Mouse (Mus musculus): ENCODE data around the gene Gm20388. TPM values are rescaled to one million over a fixed set of nuclear protein-coding genes. Genes with fewer than 3 reads are reported as not detected.
"Not testable (repeated sequence)": the region's sequence is repeated elsewhere in the genome, so short reads cannot be mapped to it uniquely, and the experiment has no call there.

Gene Gm20388
- polyA plus RNA-seq, 1 experiment from 2014 or later = not detected

- no peak for TF ChIP-seq CTCF (IDR thresholded peaks at IDR 0.05; ENCODE audit: low read depth)
- TF ChIP-seq EP300 (optimal IDR thresholded peaks at IDR 0.05) = no peak
- no peak for DNase-seq (ENCODE audit: low spot score)
- H3K9ac ChIP-seq (ENCODE audit: low read length) = no peak overlapping the region
- H3K9me3 ChIP-seq (ENCODE audit: control insufficient read depth, low read length) = no peaks in the 10 kb centered on the region
- H3K4me3 ChIP-seq (ENCODE audit: low read depth, low read length) = no peak overlapping the region
- no peak overlapping the region for H3K4me2 ChIP-seq (replicated peaks; ENCODE audit: low read depth)
- no peak for ATAC-seq (ENCODE audit: low FRiP score, low TSS enrichment)
- no peaks in the 10 kb centered on the region for H3K4me1 ChIP-seq (replicated peaks; ENCODE audit: control insufficient read depth, insufficient read depth)
- H3K27me3 ChIP-seq (ENCODE audit: control insufficient read depth, insufficient read depth, low read length) = no peaks in the 10 kb centered on the region
- no peaks in the 10 kb centered on the region for H3K36me3 ChIP-seq (ENCODE audit: control insufficient read depth, insufficient read depth, low read length)
- 86% methylated on average over 8 of the region's 8 CpGs for WGBS
- H3K27ac ChIP-seq (replicated peaks) = no peak overlapping the region
These were observed 3117.1 kb downstream of the Gm20388 start for GRCm38 (mm10) chr8:123027786-123028185.

- not testable (repeated sequence) for ATAC-seq (ENCODE audit: low FRiP score, low TSS enrichment); DNase-seq (ENCODE audit: low spot score); H3K4me2 ChIP-seq (replicated peaks; ENCODE audit: low read depth); H3K27ac ChIP-seq (replicated peaks); H3K9ac ChIP-seq (ENCODE audit: low read length); H3K4me1 ChIP-seq (replicated peaks; ENCODE audit: control insufficient read depth, insufficient read depth); H3K4me3 ChIP-seq (ENCODE audit: low read depth, low read length); H3K27me3 ChIP-seq (ENCODE audit: control insufficient read depth, insufficient read depth, low read length); H3K9me3 ChIP-seq (ENCODE audit: control insufficient read depth, low read length); H3K36me3 ChIP-seq (ENCODE audit: control insufficient read depth, insufficient read depth, low read length)
- 68% methylated on average over 4 of the region's 5 CpGs for WGBS
These were observed 3119.4 kb downstream of the Gm20388 start for GRCm38 (mm10) chr8:123030091-123030490.

GRCm38 (mm10) chr8:123031321-123031978 lies 3120.8 kb downstream of the Gm20388 start:
- Histone ChIP-seq H3K9me3 (ENCODE audit: control insufficient read depth, low read length) (no peaks in the 10 kb centered on the region), H3K4me3 (ENCODE audit: low read depth, low read length) (no peak overlapping the region), H3K4me2 (replicated peaks; ENCODE audit: low read depth) (no peak overlapping the region), H3K27ac (replicated peaks) (no peak overlapping the region), H3K4me1 (replicated peaks; ENCODE audit: control insufficient read depth, insufficient read depth) (peaks cover 5% of the 10 kb centered on the region; the same call in 1 of the 2 replicates), H3K27me3 (ENCODE audit: control insufficient read depth, insufficient read depth, low read length) (no peaks in the 10 kb centered on the region), H3K36me3 (ENCODE audit: control insufficient read depth, insufficient read depth, low read length) (no peaks in the 10 kb centered on the region), H3K9ac (ENCODE audit: low read length) (no peak overlapping the region)
- ATAC-seq (ENCODE audit: low FRiP score, low TSS enrichment) = no peak
- TF ChIP-seq EP300 (optimal IDR thresholded peaks at IDR 0.05) (no peak), CTCF (IDR thresholded peaks at IDR 0.05; ENCODE audit: low read depth) (no peak)
- WGBS = 71% methylated on average over 7 of the region's 7 CpGs
- no peak for DNase-seq (ENCODE audit: low spot score)

- no peak for DNase-seq (ENCODE audit: low spot score)
- Histone ChIP-seq H3K4me3 (ENCODE audit: low read depth, low read length) (no peak overlapping the region), H3K9ac (ENCODE audit: low read length) (no peak overlapping the region), H3K9me3 (ENCODE audit: control insufficient read depth, low read length) (no peaks in the 10 kb centered on the region), H3K27ac (replicated peaks) (no peak overlapping the region), H3K27me3 (ENCODE audit: control insufficient read depth, insufficient read depth, low read length) (no peaks in the 10 kb centered on the region), H3K36me3 (ENCODE audit: control insufficient read depth, insufficient read depth, low read length) (no peaks in the 10 kb centered on the region), H3K4me1 (replicated peaks; ENCODE audit: control insufficient read depth, insufficient read depth) (peaks cover 5% of the 10 kb centered on the region; the same call in 1 of the 2 replicates), H3K4me2 (replicated peaks; ENCODE audit: low read depth) (no peak overlapping the region)
- ATAC-seq (ENCODE audit: low FRiP score, low TSS enrichment) = no peak
- TF ChIP-seq CTCF (IDR thresholded peaks at IDR 0.05; ENCODE audit: low read depth) (no peak), EP300 (optimal IDR thresholded peaks at IDR 0.05) (no peak)
These were observed 3122.1 kb downstream of the Gm20388 start for GRCm38 (mm10) chr8:123032730-123033129.

- H3K4me3 ChIP-seq (ENCODE audit: low read depth, low read length) = no peak overlapping the region
- H3K4me1 ChIP-seq (replicated peaks; ENCODE audit: control insufficient read depth, insufficient read depth) = peaks cover 5% of the 10 kb centered on the region; the same call in 1 of the 2 replicates
- no peak overlapping the region for H3K4me2 ChIP-seq (replicated peaks; ENCODE audit: low read depth)
- 0 out of 2 replicates have a peak overlapping the region, but pooled peaks have one; percentile 14 for H3K27ac ChIP-seq (replicated peaks)
- DNase-seq (ENCODE audit: low spot score) = no peak
- no peaks in the 10 kb centered on the region for H3K36me3 ChIP-seq (ENCODE audit: control insufficient read depth, insufficient read depth, low read length)
- no peak for ATAC-seq (ENCODE audit: low FRiP score, low TSS enrichment)
- H3K9me3 ChIP-seq (ENCODE audit: control insufficient read depth, low read length) = no peaks in the 10 kb centered on the region
- TF ChIP-seq EP300 (optimal IDR thresholded peaks at IDR 0.05) = no peak
- no peak for TF ChIP-seq CTCF (IDR thresholded peaks at IDR 0.05; ENCODE audit: low read depth)
- no peak overlapping the region for H3K9ac ChIP-seq (ENCODE audit: low read length)
- no peaks in the 10 kb centered on the region for H3K27me3 ChIP-seq (ENCODE audit: control insufficient read depth, insufficient read depth, low read length)
These were observed 3122.8 kb downstream of the Gm20388 start for GRCm38 (mm10) chr8:123033431-123033830.

- TF ChIP-seq EP300 (optimal IDR thresholded peaks at IDR 0.05) = no peak
- TF ChIP-seq CTCF (IDR thresholded peaks at IDR 0.05; ENCODE audit: low read depth) = no peak
- ATAC-seq (ENCODE audit: low FRiP score, low TSS enrichment) = no peak
- Histone ChIP-seq H3K27me3 (ENCODE audit: control insufficient read depth, insufficient read depth, low read length) (no peaks in the 10 kb centered on the region), H3K4me1 (replicated peaks; ENCODE audit: control insufficient read depth, insufficient read depth) (peaks cover 5% of the 10 kb centered on the region; the same call in 1 of the 2 replicates), H3K4me3 (ENCODE audit: low read depth, low read length) (no peak overlapping the region), H3K9me3 (ENCODE audit: control insufficient read depth, low read length) (no peaks in the 10 kb centered on the region), H3K9ac (ENCODE audit: low read length) (no peak overlapping the region), H3K4me2 (replicated peaks; ENCODE audit: low read depth) (no peak overlapping the region), H3K27ac (replicated peaks) (no peak overlapping the region), H3K36me3 (ENCODE audit: control insufficient read depth, insufficient read depth, low read length) (no peaks in the 10 kb centered on the region)
- 73% methylated on average over 6 of the region's 6 CpGs for WGBS
- no peak for DNase-seq (ENCODE audit: low spot score)
These were observed 3123.5 kb downstream of the Gm20388 start for GRCm38 (mm10) chr8:123034171-123034570.
